20 mouse cellular contexts compared by ENCODE assay signal in genomic region chr19:22451290-22451689, GRCm38 (mm10).
DNase-seq lines count a peak whose midpoint lies in the region; ATAC-seq and TF ChIP-seq lines count a peak whose summit lies in the region.
"Had no signal": no experiment of that assay in that cellular context is flagged by ENCODE, and none has a peak within 500 bp of the region (broad histone marks: within the 10 kb centered on the region; RNA-seq: fewer than 3 reads in every experiment).

No protein-coding gene starts in this region.

- H3K4me3 ChIP-seq in layer of hippocampus, adult 2 months: peak overlapping the region; percentile 17; the same call in 1 of the 2 replicates
- H3K4me3 ChIP-seq: embryonic facial prominence, embryonic 12.5 days; heart, embryonic 10.5 days; limb, embryonic 10.5 days; liver, embryonic 15.5 days; neural tube, embryonic 12.5 days; stomach, embryonic 15.5 days had no signal

- TF ChIP-seq CTCF in layer of hippocampus, adult 2 months (conservative IDR thresholded peaks at IDR 0.05): no peak

- no peak for DNase-seq in frontal cortex, postnatal 10 days (ENCODE audit: low spot score in 2 of 2)
- no peak for DNase-seq in layer of hippocampus, adult 2 months (ENCODE audit: low spot score in 2 of 2)
- DNase-seq in layer of hippocampus, postnatal 25 days (ENCODE audit: extremely low spot score in 1 of 2, low spot score in 1 of 2): no peak
- DNase-seq in lung, postnatal 14 days: peak; percentile 8
- no peak for DNase-seq in lung, postnatal 36 days
- peak; percentile 1 for DNase-seq in skeletal muscle tissue, adult 2 months (ENCODE audit: low read depth, low spot score)
- DNase-seq: adrenal gland, adult 2 months; kidney, adult 8-10 months; kidney, postnatal 14 days; liver; retina, postnatal 1 day; thymus, postnatal 25 days had no signal

- peak; percentile 28 for ATAC-seq in frontal cortex, adult (ENCODE audit: low TSS enrichment)
- no peak for ATAC-seq in monocyte, adult 5-6 weeks (replicated peaks; ENCODE audit: insufficient number of reproducible peaks, low FRiP score, low TSS enrichment, poor library complexity, severe bottlenecking)

- H3K27ac ChIP-seq in layer of hippocampus, adult 2 months: peak overlapping the region; percentile 91; the same call in 1 of the 2 replicates
- H3K27ac ChIP-seq: embryonic facial prominence, embryonic 12.5 days; heart, embryonic 10.5 days; limb, embryonic 10.5 days; liver, embryonic 15.5 days; neural tube, embryonic 12.5 days; stomach, embryonic 15.5 days had no signal

Comparison
In these comparisons a context has a peak if more than half of its experiments do, and no peak if none do; other contexts are left out.
1. DNase-seq: peak in lung, postnatal 14 days (single experiment) and skeletal muscle tissue, adult 2 months (single experiment); none in frontal cortex, postnatal 10 days (0 of 2), layer of hippocampus, adult 2 months (0 of 2), layer of hippocampus, postnatal 25 days (0 of 2) and lung, postnatal 36 days (single experiment).